Mouse (Mus musculus): Measurements from ENCODE around the gene Xxylt1.

- TF ChIP-seq POLR2A (IDR thresholded peaks at IDR 0.05; ENCODE audit: borderline replicate concordance, extremely low read depth, insufficient read depth, insufficient read length, poor library complexity, severe bottlenecking) (no peak), CTCF (IDR thresholded peaks at IDR 0.05; ENCODE audit: borderline replicate concordance, extremely low read depth, insufficient read depth, insufficient read length) (no peak)
Measured at GRCm38 (mm10) chr16:31060714-31061113, 20.5 kb downstream of the Xxylt1 start.
